Mouse (Mus musculus) CH12.LX (cell line): ENCODE measurements around the gene Pcnt. TPM values are rescaled to one million over a fixed set of nuclear protein-coding genes. Genes with fewer than 3 reads are reported as not detected.

ENCODE experiments used
- DNase-seq: peaks from one replicate; pipeline ENCODE4 v3.0.0-alpha.2; 2013; ENCODE audit errors: extremely low read depth
- H3K27ac ChIP-seq: 2 replicates; pipeline ENCODE4 v1.5.1; 2012; ENCODE audit warnings: low read depth, mild to moderate bottlenecking, control low read depth, moderate library complexity; ENCODE audit not compliant: insufficient read depth
- H3K27me3 ChIP-seq: replicated peaks from 2 replicates; pipeline ENCODE3; 2012; ENCODE audit warnings: inconsistent platforms
- H3K36me3 ChIP-seq, 2 experiments: replicated peaks in 1 of 2; 2 replicates each; pipeline versions ENCODE3 to v1.6.1; 2012; ENCODE audit warnings: inconsistent platforms in 1 of 2, low read length in 1 of 2, mild to moderate bottlenecking in 1 of 2, mixed read lengths in 1 of 2, moderate library complexity in 1 of 2; ENCODE audit not compliant: control insufficient read depth in 1 of 2, insufficient read depth in 1 of 2
- H3K4me1 ChIP-seq, 2 experiments: 2 replicates each; pipeline ENCODE4 v1.6.1; 2012; ENCODE audit warnings: inconsistent platforms in 1 of 2, moderate library complexity in 1 of 2; ENCODE audit not compliant: insufficient read depth in 2 of 2, control insufficient read depth in 1 of 2
- H3K4me2 ChIP-seq: 2 replicates; pipeline ENCODE4 v1.6.1; 2012; ENCODE audit warnings: low read depth, mild to moderate bottlenecking, control low read depth; ENCODE audit not compliant: poor library complexity, insufficient read depth, severe bottlenecking
- H3K4me3 ChIP-seq, 3 experiments: fragments of 150-350 bp in 1 of 3; sonication (generic) in 1 of 3; replicated peaks in 1 of 3; 2 replicates each; pipeline versions ENCODE3 to v1.5.1; 2011 to 2012; ENCODE audit warnings: low read depth in 2 of 3, low read length in 2 of 3, mild to moderate bottlenecking in 2 of 3, moderate library complexity in 2 of 3, control low read depth in 1 of 3, improper control_type of control experiment in 1 of 3, inconsistent platforms in 1 of 3, mixed read lengths in 1 of 3; ENCODE audit not compliant: poor library complexity in 1 of 3
- H3K79me2 ChIP-seq: replicated peaks from 2 replicates; pipeline ENCODE4 v1.6.1; 2012; ENCODE audit warnings: mild to moderate bottlenecking, moderate library complexity; ENCODE audit not compliant: control insufficient read depth, poor library complexity, insufficient read depth, severe bottlenecking; ENCODE audit errors: extremely low read depth
- H3K9ac ChIP-seq: 2 replicates; pipeline ENCODE4 v1.6.1; 2012; ENCODE audit warnings: low read depth, mild to moderate bottlenecking, control low read depth, moderate library complexity; ENCODE audit not compliant: insufficient read depth
- H3K9me3 ChIP-seq: replicated peaks from 2 replicates; pipeline ENCODE3; 2012; ENCODE audit warnings: low read length, inconsistent platforms, mixed read lengths
- CHD1 ChIP-seq: IDR thresholded peaks from 2 replicates; pipeline ENCODE4 v1.6.1; 2012; ENCODE audit warnings: low read depth, low read length, improper control_type of control experiment, inconsistent platforms
- CHD2 ChIP-seq: IDR thresholded peaks from 2 replicates; pipeline ENCODE4 v1.6.1; 2011; ENCODE audit warnings: low read length, improper control_type of control experiment
- ELF1 ChIP-seq: IDR thresholded peaks from 2 replicates; pipeline ENCODE4 v1.6.1; 2014; ENCODE audit warnings: low read depth, mild to moderate bottlenecking, inconsistent platforms, low read length, improper control_type of control experiment
- HCFC1 ChIP-seq: IDR thresholded peaks from 2 replicates; pipeline ENCODE4 v1.6.1; 2012; ENCODE audit warnings: low read depth, mild to moderate bottlenecking, inconsistent platforms, low read length, improper control_type of control experiment
- IRF4 ChIP-seq: IDR thresholded peaks from 2 replicates; pipeline ENCODE4 v1.6.1; 2014; ENCODE audit warnings: low read depth, mild to moderate bottlenecking, inconsistent platforms, low read length, improper control_type of control experiment
- KAT2A ChIP-seq: IDR thresholded peaks from 2 replicates; pipeline ENCODE4 v1.6.1; 2012; ENCODE audit warnings: low read length, improper control_type of control experiment, inconsistent platforms; ENCODE audit not compliant: insufficient replicate concordance
- MEF2A ChIP-seq: IDR thresholded peaks from 2 replicates; pipeline ENCODE4 v1.6.1; 2014; ENCODE audit warnings: low read depth, mild to moderate bottlenecking, inconsistent platforms, low read length, improper control_type of control experiment, borderline replicate concordance
- MXI1 ChIP-seq: IDR thresholded peaks from 2 replicates; pipeline ENCODE4 v1.6.1; 2011; ENCODE audit warnings: mild to moderate bottlenecking, low read depth, low read length, improper control_type of control experiment
- MYC ChIP-seq: IDR thresholded peaks from 2 replicates; pipeline ENCODE4 v1.6.1; 2011; ENCODE audit warnings: low read depth, mild to moderate bottlenecking, improper control_type of control experiment, low read length
- PAX5 ChIP-seq: IDR thresholded peaks from 2 replicates; pipeline ENCODE4 v1.6.1; 2012; ENCODE audit warnings: low read length, inconsistent platforms, mixed read lengths
- POLR2A ChIP-seq: IDR thresholded peaks from 2 replicates; pipeline ENCODE4 v1.6.1; 2011; ENCODE audit warnings: low read depth, mild to moderate bottlenecking, improper control_type of control experiment, low read length
- RAD21 ChIP-seq: IDR thresholded peaks from 2 replicates; pipeline ENCODE4 v1.6.1; 2011; ENCODE audit warnings: low read depth, mild to moderate bottlenecking, low read length, improper control_type of control experiment, moderate library complexity
- SIN3A ChIP-seq: IDR thresholded peaks from 2 replicates; pipeline ENCODE4 v1.6.1; 2012; ENCODE audit warnings: low read length, improper control_type of control experiment, inconsistent platforms
- SMC3 ChIP-seq: IDR thresholded peaks from 2 replicates; pipeline ENCODE4 v1.6.1; 2011; ENCODE audit warnings: low read depth, low read length, improper control_type of control experiment
- USF2 ChIP-seq: conservative IDR thresholded peaks from 2 replicates; pipeline ENCODE4 v1.6.1; 2011; ENCODE audit warnings: low read depth, low read length, improper control_type of control experiment
- dilution Hi-C: fragments of 300-500 bp; cut with MboI; formaldehyde crosslinking; loops from 2 replicates; pipeline ENCODE4 v1.14.3; 2020; ENCODE audit warnings: low sequenced_read_pairs; ENCODE audit not compliant: extremely low pct_unique_long_range_greater_than_20kb, extremely low pct_ligation_motif_present
- in situ Hi-C: fragments of 300-500 bp; cut with MboI; formaldehyde crosslinking; loops from 3 replicates; pipeline ENCODE4 v1.14.3; 2019; ENCODE audit warnings: low sequenced_read_pairs, low pct_ligation_motif_present, low pct_unique_long_range_greater_than_20kb, mixed read lengths
- polyA plus RNA-seq: library from polyadenylated mRNA; unstranded; fragments of >175 nt; gene quantifications from 2 replicates; pipeline ENCODE4 v1.2.1, GENCODE M21; 2012; ENCODE audit warnings: low read depth; ENCODE audit not compliant: insufficient read length
- total RNA-seq, 2 experiments: library from RNA; depleted of rRNA; stranded (reverse); fragments of 300-350 nt in 1 of 2; fragments of >200 nt in 1 of 2; gene quantifications; 2 replicates each; pipeline ENCODE4 v1.2.3; 2012 to 2014

Pcnt gene
- total and polyA plus RNA-seq, 3 experiments = 22.2 to 30.2 (median 29.1) TPM

- Histone ChIP-seq H3K4me1 (peaks cover 10 to 20% of the 10 kb centered on the region in 2 experiments), H3K79me2 (peaks cover 15% of the 10 kb centered on the region), H3K9me3 (no peaks in the 10 kb centered on the region), H3K27me3 (no peaks in the 10 kb centered on the region), H3K36me3 (peaks cover 43 to 70% of the 10 kb centered on the region in 2 experiments), H3K9ac (no peak overlapping the region), H3K4me3 (no peak overlapping the region), H3K27ac (no peak overlapping the region), H3K4me2 (no peak overlapping the region)
- dilution Hi-C loops (no loop called here), in situ Hi-C loops (no loop called here)
- no peak for DNase-seq
- TF ChIP-seq KAT2A (no peak), MXI1 (no peak), SIN3A (no peak), HCFC1 (no peak), PAX5 (no peak), RAD21 (no peak), MEF2A (no peak), MYC (no peak), ELF1 (no peak)
These were observed 3.3 kb downstream of the Pcnt start for GRCm38 (mm10) chr10:76439107-76439890.

DNA sequence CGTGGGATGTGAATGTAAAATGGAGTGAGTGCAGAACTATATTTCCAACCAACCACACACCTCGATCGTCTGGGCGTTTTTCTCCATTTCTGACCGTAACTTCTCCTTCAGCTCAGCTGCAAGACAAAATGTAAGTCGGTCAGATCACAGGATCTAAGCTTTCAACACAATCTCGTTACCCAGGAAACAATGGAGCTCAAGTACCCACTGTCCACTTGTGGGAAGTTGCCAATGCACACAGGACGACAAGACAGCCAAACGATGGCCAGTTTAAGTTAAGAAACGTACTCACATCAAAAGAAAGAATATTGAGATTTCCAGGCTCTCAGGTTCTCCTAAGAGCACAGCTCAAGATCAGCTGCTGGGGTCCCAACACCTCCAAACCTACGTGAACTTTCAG lies 8.7 kb downstream of the Pcnt start:
- dilution Hi-C loops = no loop called here
- Histone ChIP-seq H3K79me2 (no peaks in the 10 kb centered on the region), H3K36me3 (peaks cover 80 to 96% of the 10 kb centered on the region in 2 experiments), H3K27me3 (no peaks in the 10 kb centered on the region), H3K4me1 (no peaks in the 10 kb centered on the region), H3K27ac (no peak overlapping the region), H3K4me3 (no peak overlapping the region), H3K9ac (no peak overlapping the region), H3K9me3 (no peaks in the 10 kb centered on the region), H3K4me2 (no peak overlapping the region)
- in situ Hi-C loops = no loop called here
- no peak for DNase-seq
- TF ChIP-seq USF2 = no peak
- no peak for TF ChIP-seq KAT2A
- TF ChIP-seq CHD1 = no peak
- TF ChIP-seq SMC3 = no peak
- TF ChIP-seq POLR2A = no peak

DNA sequence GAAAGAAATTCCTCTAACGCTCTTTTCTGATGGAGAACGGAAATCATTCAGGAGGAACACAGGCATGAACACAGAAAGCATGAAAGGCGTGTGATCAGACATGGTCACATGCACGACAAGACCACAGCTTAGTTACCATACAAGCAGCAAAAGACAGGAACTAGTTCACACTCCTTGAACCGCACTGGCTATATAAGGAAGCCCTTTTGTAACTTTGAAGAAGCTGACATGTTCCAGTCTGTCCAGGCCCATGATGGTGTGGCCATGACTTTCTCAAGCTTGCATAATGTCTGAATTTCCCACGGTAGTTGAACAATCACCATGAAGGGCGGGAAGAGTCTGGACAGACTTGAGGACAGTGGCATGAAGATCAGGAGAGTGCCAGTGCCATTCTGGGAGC lies 16.9 kb downstream of the Pcnt start:
- Histone ChIP-seq H3K9ac (no peak overlapping the region), H3K4me3 (no peak overlapping the region), H3K4me1 (no peaks in the 10 kb centered on the region), H3K79me2 (no peaks in the 10 kb centered on the region), H3K4me2 (no peak overlapping the region), H3K36me3 (peaks cover 77 to 94% of the 10 kb centered on the region in 2 experiments), H3K27me3 (no peaks in the 10 kb centered on the region), H3K9me3 (no peaks in the 10 kb centered on the region), H3K27ac (no peak overlapping the region)
- dilution Hi-C loops (no loop called here), in situ Hi-C loops (no loop called here)
- no peak for DNase-seq
- no peak for TF ChIP-seq POLR2A
- no peak for TF ChIP-seq IRF4
- no peak for TF ChIP-seq MEF2A
- TF ChIP-seq CHD2 = no peak
- no peak for TF ChIP-seq KAT2A
